Mouse (Mus musculus): ENCODE measurements around the gene Il25. TPM values are rescaled to one million over a fixed set of nuclear protein-coding genes. Genes with fewer than 3 reads are reported as not detected.

Il25 gene
- total RNA-seq (2023; ENCODE audit: inconsistent age) = not detected in 4 replicates

GRCm38 (mm10) chr14:54932645-54933150, at the start of gene Il25:
Il25 (plus strand) TSS chr14:54932695.

GRCm38 (mm10) chr14:54883154-54884021, 49.1 kb upstream of the Il25 start, which contains the start of the genes Bcl2l2 and Gm20521:
Bcl2l2 (plus strand) TSS chr14:54883377.
Gm20521 (plus strand) TSS chr14:54883441.

GRCm38 (mm10) chr14:54892200-54892599, 40.3 kb upstream of the Il25 start, which contains the start of gene Pabpn1:
Pabpn1 (plus strand) TSS chr14:54892500.

GRCm38 (mm10) chr14:54912886-54913285, 19.6 kb upstream of the Il25 start, which contains the start of gene Slc22a17:
Slc22a17 (minus strand) TSS chr14:54913132.

GRCm38 (mm10) chr14:54925349-54926342, 6.8 kb upstream of the Il25 start, which contains the start of gene Efs:
Efs (minus strand) TSS chr14:54926126.

GRCm38 (mm10) chr14:54935904-54936830, 3.7 kb downstream of the Il25 start, which contains the start of gene Cmtm5:
Cmtm5 (plus strand) TSS chr14:54936261.

GRCm38 (mm10) chr14:54966320-54966977, 34.0 kb downstream of the Il25 start, which contains the start of gene Myh6:
Myh6 (minus strand) TSS chr14:54966927.

GRCm38 (mm10) chr14:54976633-54977032, 44.1 kb downstream of the Il25 start, which contains the start of gene Gm17428:
Gm17428 (plus strand) TSS chr14:54976933.

Other genes starting within 250 kb of the Il25 start
- gene 1700123O20Rik, start 246.5 kb upstream of the Il25 start, total RNA-seq (2023; ENCODE audit: inconsistent age) = 25.3 to 32.9 TPM (median 30.5 TPM) in 4 replicates
- gene Acin1, start 245.8 kb upstream of the Il25 start, total RNA-seq (2023; ENCODE audit: inconsistent age) = 488 to 550 TPM (median 542 TPM) in 4 replicates
- gene Gm29776, start 233.9 kb upstream of the Il25 start, total RNA-seq (2023; ENCODE audit: inconsistent age) = not detected in 4 replicates
- not detected in 4 replicates for gene Cebpe, start 220.5 kb upstream of the Il25 start, total RNA-seq (2023; ENCODE audit: inconsistent age)
- 0.27 to 0.51 TPM (median 0.37 TPM) in 4 replicates for gene Slc7a8, start 150.7 kb upstream of the Il25 start, total RNA-seq (2023; ENCODE audit: inconsistent age)
- not detected in 4 replicates for gene Rnf212b, start 118.6 kb upstream of the Il25 start, total RNA-seq (2023; ENCODE audit: inconsistent age)
- 4.9 to 10.9 TPM (median 7.9 TPM) in 4 replicates for gene Homez, start 61.7 kb upstream of the Il25 start, total RNA-seq (2023; ENCODE audit: inconsistent age)
- 2.1 to 3.8 TPM (median 2.4 TPM) in 4 replicates for gene Ppp1r3e, start 55.1 kb upstream of the Il25 start, total RNA-seq (2023; ENCODE audit: inconsistent age)
- 7.1 to 13.1 TPM (median 10.6 TPM) in 4 replicates for gene Bcl2l2, start 49.3 kb upstream of the Il25 start, total RNA-seq (2023; ENCODE audit: inconsistent age)
- gene Gm20521, start 49.3 kb upstream of the Il25 start, total RNA-seq (2023; ENCODE audit: inconsistent age) = 1.8 to 3.4 TPM (median 3.3 TPM) in 3 of 4 replicates, not detected in the other
- 262 to 290 TPM (median 280 TPM) in 4 replicates for gene Pabpn1, start 40.2 kb upstream of the Il25 start, total RNA-seq (2023; ENCODE audit: inconsistent age)
- 2.4 to 3.5 TPM (median 2.8 TPM) in 4 replicates for gene Slc22a17, start 19.6 kb upstream of the Il25 start, total RNA-seq (2023; ENCODE audit: inconsistent age)
- not detected in 4 replicates for gene Efs, start 6.6 kb upstream of the Il25 start, total RNA-seq (2023; ENCODE audit: inconsistent age)
- gene Cmtm5, start 3.6 kb downstream of the Il25 start, total RNA-seq (2023; ENCODE audit: inconsistent age) = not detected in 4 replicates
- not detected in 4 replicates for gene Myh6, start 34.2 kb downstream of the Il25 start, total RNA-seq (2023; ENCODE audit: inconsistent age)
- not detected in 4 replicates for gene Gm17428, start 44.2 kb downstream of the Il25 start, total RNA-seq (2023; ENCODE audit: inconsistent age)
- not detected in 4 replicates for gene Myh7, start 61.9 kb downstream of the Il25 start, total RNA-seq (2023; ENCODE audit: inconsistent age)
- gene Ngdn, start 82.8 kb downstream of the Il25 start, total RNA-seq (2023; ENCODE audit: inconsistent age) = 69.4 to 83.2 TPM (median 75.4 TPM) in 4 replicates
- 14.3 to 17.6 TPM (median 16.0 TPM) in 4 replicates for gene Zfhx2, start 159.6 kb downstream of the Il25 start, total RNA-seq (2023; ENCODE audit: inconsistent age)
- gene Thtpa, start 162.1 kb downstream of the Il25 start, total RNA-seq (2023; ENCODE audit: inconsistent age) = 5.5 to 7.5 TPM (median 6.3 TPM) in 4 replicates
- 120 to 145 TPM (median 128 TPM) in 4 replicates for gene Ap1g2, start 173.9 kb downstream of the Il25 start, total RNA-seq (2023; ENCODE audit: inconsistent age)
- not detected in 4 replicates for gene Jph4, start 184.2 kb downstream of the Il25 start, total RNA-seq (2023; ENCODE audit: inconsistent age)